Mouse (Mus musculus): ENCODE measurements at regions not wholly inside any gene's neighbourhood (a gene's known extent, or its start where the extent isn't known, plus 50 kb on each side); places are given as distances from the start of the nearest gene placed in this dataset.
"Not testable (repeated sequence)": the region's sequence is repeated elsewhere in the genome, so short reads cannot be mapped to it uniquely, and the experiment has no call there.

- intact Hi-C loops (cut with DNase I), result not testable (repeated sequence)
- DNase-seq, result peak; percentile 71
Observed at GRCm38 (mm10) chr10:81996742-81997536, 51.0 kb upstream of the Zfp873 start.
